Mouse (Mus musculus) liver, adult 2 months (tissue): ENCODE measurements at regions not wholly inside any gene's neighbourhood (a gene's known extent, or its start where the extent isn't known, plus 50 kb on each side); places are given as distances from the start of the nearest gene placed in this dataset.

Source experiments
- DNase-seq: peaks from one replicate; pipeline ENCODE4 v3.0.0-alpha.2; 2011; ENCODE audit warnings: low read depth, low spot score; ENCODE audit errors: extremely low read depth
- H3K27ac ChIP-seq: fragments of 200-500 bp; replicated peaks from 2 replicates; pipeline ENCODE4 v1.5.1; 2012; ENCODE audit warnings: low read depth, mild to moderate bottlenecking, control low read depth, inconsistent platforms, low read length; ENCODE audit not compliant: insufficient read depth
- H3K27me3 ChIP-seq: fragments of 200-500 bp; 2 replicates; pipeline ENCODE4 v1.6.1; 2012; ENCODE audit warnings: mild to moderate bottlenecking, moderate library complexity, low read length, inconsistent platforms; ENCODE audit not compliant: control insufficient read depth, insufficient read depth
- H3K36me3 ChIP-seq: fragments of 200-500 bp; 2 replicates; pipeline ENCODE4 v1.6.1; 2012; ENCODE audit warnings: low read length, inconsistent platforms; ENCODE audit not compliant: control insufficient read depth, insufficient read depth
- H3K4me1 ChIP-seq: fragments of 200-500 bp; 2 replicates; pipeline ENCODE4 v1.6.1; 2011; ENCODE audit warnings: low read length; ENCODE audit not compliant: control insufficient read depth, insufficient read depth
- H3K4me3 ChIP-seq: fragments of 200-500 bp; 2 replicates; pipeline ENCODE4 v1.5.1; 2011; ENCODE audit warnings: low read depth, mild to moderate bottlenecking, control low read depth, low read length, moderate library complexity; ENCODE audit not compliant: insufficient read depth
- H3K79me2 ChIP-seq: fragments of 200-500 bp; 2 replicates; pipeline ENCODE4 v1.6.1; 2012; ENCODE audit warnings: inconsistent platforms, mild to moderate bottlenecking, low read length, moderate library complexity; ENCODE audit not compliant: control insufficient read depth, insufficient read depth
- H3K9ac ChIP-seq: fragments of 200-500 bp; 2 replicates; pipeline ENCODE4 v1.6.1; 2012; ENCODE audit warnings: low read depth, mild to moderate bottlenecking, control low read depth, inconsistent platforms, low read length
- CTCF ChIP-seq: fragments of 200-500 bp; IDR thresholded peaks from 2 replicates; pipeline ENCODE4 v1.5.1; 2011; ENCODE audit warnings: low read depth, low read length, control low read depth
- POLR2A ChIP-seq: fragments of 200-500 bp; IDR thresholded peaks from 2 replicates; pipeline ENCODE4 v1.6.1; 2011; ENCODE audit warnings: low read length, control low read depth; ENCODE audit not compliant: insufficient read depth; ENCODE audit errors: extremely low read depth
- WGBS: fragments of 180-500 bp; shearing (Covaris S2); methylation state at CpG from one replicate; pipeline ENCODE4 v1.1.7; 2018; 5-methylcytosine and 5-hydroxymethylcytosine counted together

DNA sequence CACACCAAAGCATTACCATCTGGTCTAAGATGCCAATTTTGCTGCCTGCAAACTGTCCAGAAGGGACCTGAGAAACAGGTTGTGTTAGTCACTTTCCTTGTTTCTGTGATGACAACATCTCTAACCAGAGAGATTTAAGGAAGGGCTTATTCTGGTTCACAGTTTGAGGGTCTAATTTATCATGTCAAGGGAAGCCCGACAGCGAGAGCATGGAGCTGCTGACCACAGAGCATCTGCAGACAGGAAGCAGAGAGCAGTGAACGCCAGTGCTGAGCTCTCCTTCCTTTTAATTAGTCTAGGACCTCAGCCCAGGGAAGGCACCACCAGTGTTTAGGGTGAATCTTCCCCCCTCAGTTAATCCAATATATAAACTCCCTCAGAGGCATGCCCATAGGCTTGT, 85.3 kb upstream of the Mgme1 start:
- WGBS, result 78% methylated on average over 3 of the region's 3 CpGs
- Histone ChIP-seq H3K4me1 (peaks cover 9% of the 10 kb centered on the region), H3K27me3 (no peaks in the 10 kb centered on the region), H3K4me3 (no peak overlapping the region), H3K79me2 (no peaks in the 10 kb centered on the region), H3K27ac (no peak overlapping the region), H3K36me3 (no peaks in the 10 kb centered on the region), H3K9ac (no peak overlapping the region)
- DNase-seq, result no peak
- TF ChIP-seq POLR2A (no peak), CTCF (no peak)

DNA sequence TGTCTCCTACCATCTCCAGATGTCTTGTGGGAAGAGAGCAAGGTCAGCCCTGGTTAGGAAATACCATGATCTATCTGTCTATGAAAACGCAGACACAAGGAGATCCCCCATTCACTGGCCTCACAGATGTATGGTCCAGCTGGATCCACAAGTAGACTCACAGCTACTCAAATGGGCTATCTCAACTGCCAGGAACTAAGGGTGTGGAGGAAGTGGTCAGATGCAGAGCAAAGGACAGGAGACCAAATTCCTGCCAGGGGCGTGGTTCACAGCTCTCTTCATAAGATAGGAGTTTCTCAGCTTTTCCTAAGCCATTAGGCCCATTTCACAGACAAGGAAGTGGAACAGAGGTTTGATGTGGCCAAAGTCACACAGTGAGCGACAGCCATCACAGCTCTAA, 84.0 kb upstream of the Mgme1 start:
- TF ChIP-seq POLR2A (no peak), CTCF (no peak)
- H3K79me2 ChIP-seq, result no peaks in the 10 kb centered on the region
- H3K27ac ChIP-seq, result no peak overlapping the region
- H3K4me1 ChIP-seq, result peaks cover 9% of the 10 kb centered on the region
- no peak overlapping the region for H3K4me3 ChIP-seq
- no peak overlapping the region for H3K9ac ChIP-seq
- H3K36me3 ChIP-seq, result no peaks in the 10 kb centered on the region
- 90% methylated on average over 3 of the region's 3 CpGs for WGBS
- H3K27me3 ChIP-seq, result no peaks in the 10 kb centered on the region
- no peak for DNase-seq

DNA sequence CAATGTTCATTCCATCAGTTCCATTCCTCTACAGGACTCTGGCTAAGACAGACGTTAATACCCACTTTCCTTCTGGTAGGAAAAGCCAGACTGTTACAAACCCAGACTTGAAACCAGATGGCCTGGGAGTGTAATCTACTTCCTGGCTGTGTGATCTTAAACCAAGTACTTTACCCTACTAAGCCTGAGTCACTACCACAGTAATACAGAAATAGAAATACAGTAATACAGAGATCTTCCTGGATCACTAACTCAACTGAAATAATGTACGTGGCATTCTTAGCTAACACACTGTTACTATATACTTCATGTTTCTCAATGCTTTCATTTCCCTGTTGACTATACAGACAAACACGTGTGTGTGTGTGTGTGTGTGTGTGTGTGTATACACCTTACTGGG, 82.4 kb upstream of the Mgme1 start:
- TF ChIP-seq CTCF (no peak), POLR2A (no peak)
- peaks cover 2% of the 10 kb centered on the region for H3K4me1 ChIP-seq
- no peak for DNase-seq
- WGBS, result 72% methylated on average over 3 of the region's 3 CpGs
- H3K79me2 ChIP-seq, result no peaks in the 10 kb centered on the region
- H3K27ac ChIP-seq, result no peak overlapping the region
- H3K4me3 ChIP-seq, result no peak overlapping the region
- H3K27me3 ChIP-seq, result no peaks in the 10 kb centered on the region
- no peak overlapping the region for H3K9ac ChIP-seq
- H3K36me3 ChIP-seq, result no peaks in the 10 kb centered on the region

DNA sequence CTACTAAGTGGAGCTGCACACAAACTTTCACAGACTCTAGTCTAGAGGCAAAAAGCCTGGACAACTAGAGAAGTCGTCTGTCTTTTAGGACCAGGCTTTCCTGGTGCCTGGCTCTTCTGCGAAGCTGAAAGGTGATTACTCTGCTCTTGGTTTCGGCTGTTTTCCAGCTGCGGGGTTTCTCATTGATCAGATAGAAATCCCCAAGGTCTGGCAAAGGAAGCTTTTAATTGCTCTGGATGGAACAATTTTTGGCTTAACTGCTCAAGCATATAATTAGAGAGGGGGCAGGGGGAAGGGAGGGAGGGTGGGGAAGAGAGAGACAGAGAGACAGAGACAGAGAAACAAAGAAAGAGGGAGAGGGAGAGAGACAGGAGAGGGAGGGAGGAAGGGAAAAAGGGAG, 82.0 kb upstream of the Mgme1 start:
- no peak for DNase-seq
- Histone ChIP-seq H3K4me3 (no peak overlapping the region), H3K79me2 (no peaks in the 10 kb centered on the region), H3K27ac (no peak overlapping the region), H3K27me3 (no peaks in the 10 kb centered on the region), H3K4me1 (peaks cover 2% of the 10 kb centered on the region), H3K36me3 (no peaks in the 10 kb centered on the region), H3K9ac (no peak overlapping the region)
- no peak for TF ChIP-seq CTCF
- TF ChIP-seq POLR2A, result no peak
- WGBS, result 44% methylated on average over 4 of the region's 4 CpGs

DNA sequence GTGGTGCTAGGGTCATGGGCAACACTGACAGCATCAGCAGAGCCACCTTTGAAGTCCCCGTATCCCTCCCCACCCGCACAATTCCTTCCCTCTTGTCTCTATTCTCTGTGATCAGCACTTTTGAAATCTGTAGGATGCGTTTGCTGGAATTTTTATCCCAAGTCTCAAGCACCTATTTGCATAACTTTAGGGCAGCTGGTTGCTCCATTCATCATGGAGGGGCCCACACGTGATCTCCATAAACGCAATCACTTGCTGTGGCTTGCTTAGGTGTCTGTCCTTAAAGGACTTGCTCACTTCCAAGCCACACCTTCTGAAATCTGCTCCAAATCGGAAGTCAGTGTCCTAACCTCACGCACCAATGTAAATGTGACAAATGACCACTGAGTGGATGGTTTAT, 80.7 kb upstream of the Mgme1 start:
- Histone ChIP-seq H3K4me1 (no peaks in the 10 kb centered on the region), H3K27ac (no peak overlapping the region), H3K79me2 (no peaks in the 10 kb centered on the region), H3K27me3 (no peaks in the 10 kb centered on the region), H3K9ac (no peak overlapping the region), H3K4me3 (no peak overlapping the region), H3K36me3 (no peaks in the 10 kb centered on the region)
- no peak for TF ChIP-seq CTCF
- no peak for TF ChIP-seq POLR2A
- no peak for DNase-seq
- 95% methylated on average over 7 of the region's 7 CpGs for WGBS

DNA sequence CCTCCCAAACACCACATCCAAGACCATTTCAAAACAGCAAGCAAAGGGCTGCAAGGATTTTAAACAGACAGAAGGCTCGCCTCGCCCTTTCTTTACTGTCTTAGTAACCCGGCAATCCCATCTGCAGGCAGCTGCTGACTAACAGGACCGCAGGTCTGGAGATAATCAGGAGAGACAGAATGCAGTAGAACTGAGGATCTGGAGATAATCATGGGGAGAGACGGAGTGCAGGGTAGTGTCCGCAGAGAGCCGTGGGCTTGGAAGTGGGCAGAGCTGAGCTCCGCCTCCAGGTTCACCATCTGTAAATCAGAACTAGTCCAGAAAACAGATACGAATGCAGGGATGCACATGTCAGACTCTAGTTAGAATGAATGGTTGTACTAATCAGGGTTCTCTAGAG, 79.4 kb upstream of the Mgme1 start:
- DNase-seq, result no peak
- H3K27me3 ChIP-seq, result no peaks in the 10 kb centered on the region
- no peak overlapping the region for H3K4me3 ChIP-seq
- H3K9ac ChIP-seq, result no peak overlapping the region
- H3K27ac ChIP-seq, result no peak overlapping the region
- H3K79me2 ChIP-seq, result no peaks in the 10 kb centered on the region
- no peaks in the 10 kb centered on the region for H3K4me1 ChIP-seq
- TF ChIP-seq POLR2A, result no peak
- TF ChIP-seq CTCF, result no peak
- H3K36me3 ChIP-seq, result no peaks in the 10 kb centered on the region
- WGBS, result 94% methylated on average over 9 of the region's 9 CpGs
